Mouse (Mus musculus): ENCODE measurements around the gene Fgfr4. TPM values are rescaled to one million over a fixed set of nuclear protein-coding genes. Genes with fewer than 3 reads are reported as not detected.

Fgfr4 gene
- total and polyA plus RNA-seq, 2 experiments from 2014 or later = 0.84 to 1.5 TPM

GRCm38 (mm10) chr13:55212361-55213137, 60.1 kb downstream of the Fgfr4 start:
- under 1% methylated on average over 57 of the region's 58 CpGs for WGBS
- peak overlapping the region; percentile 76 for H3K4me3 ChIP-seq (ENCODE audit: low read length)
- no peaks in the 10 kb centered on the region for H3K27me3 ChIP-seq (ENCODE audit: insufficient read depth, low read length)
- H3K36me3 ChIP-seq (ENCODE audit: insufficient read depth, low read length) = peaks cover 7% of the 10 kb centered on the region; the same call in 1 of the 2 replicates
- peak; percentile 7; the same call in 1 of the 2 replicates for TF ChIP-seq CTCF (IDR thresholded peaks at IDR 0.05; ENCODE audit: low read depth)
- peak; percentile 68 for DNase-seq (ENCODE audit: low spot score)
- no peaks in the 10 kb centered on the region for H3K9me3 ChIP-seq (ENCODE audit: low read length)
- ATAC-seq = no peak
- H3K9ac ChIP-seq (replicated peaks; ENCODE audit: low read length) = peak overlapping the region; percentile 93
- H3K4me1 ChIP-seq (ENCODE audit: insufficient read depth, low read length) = peaks cover 42% of the 10 kb centered on the region
- peak overlapping the region; percentile 79 for H3K4me2 ChIP-seq (ENCODE audit: low read depth, low read length)
- H3K27ac ChIP-seq = peak overlapping the region; percentile 98

- Histone ChIP-seq H3K27me3 (ENCODE audit: insufficient read depth, low read length) (no peaks in the 10 kb centered on the region), H3K4me2 (ENCODE audit: low read depth, low read length) (peak overlapping the region; percentile 79), H3K27ac (peak overlapping the region; percentile 98), H3K9ac (replicated peaks; ENCODE audit: low read length) (peak overlapping the region; percentile 93), H3K9me3 (ENCODE audit: low read length) (no peaks in the 10 kb centered on the region), H3K4me3 (ENCODE audit: low read length) (peak overlapping the region; percentile 76), H3K4me1 (ENCODE audit: insufficient read depth, low read length) (peaks cover 42% of the 10 kb centered on the region), H3K36me3 (ENCODE audit: insufficient read depth, low read length) (peaks cover 7% of the 10 kb centered on the region; the same call in 1 of the 2 replicates)
- ATAC-seq = no peak
- TF ChIP-seq CTCF (IDR thresholded peaks at IDR 0.05; ENCODE audit: low read depth) = no peak
- no peak for DNase-seq (ENCODE audit: low spot score)
- 54% methylated on average over 10 of the region's 10 CpGs for WGBS
These were observed 60.8 kb downstream of the Fgfr4 start for GRCm38 (mm10) chr13:55213138-55213806.

Other genes with a start within 250 kb of the Fgfr4 start
- gene Unc5a, start 203.2 kb upstream of the Fgfr4 start, total RNA-seq (2014; rRNA removed) = 49.9 and 53.0 TPM in 2 replicates
- gene Unc5a, start 203.2 kb upstream of the Fgfr4 start, polyA plus RNA-seq (2015; fragmentation: Nextera tagmentation; extraction: Ambion mirVana) = 10.5 and 11.7 TPM in 2 replicates
- 1.7 and 1.9 TPM in 2 replicates for gene Hk3, start 131.3 kb upstream of the Fgfr4 start, total RNA-seq (2014; rRNA removed)
- 0.78 and 1.1 TPM in 2 replicates for gene Hk3, start 131.3 kb upstream of the Fgfr4 start, polyA plus RNA-seq (2015; fragmentation: Nextera tagmentation; extraction: Ambion mirVana)
- 3.9 and 9.0 TPM in 2 replicates for gene Uimc1, start 52.3 kb upstream of the Fgfr4 start, total RNA-seq (2014; rRNA removed)
- gene Uimc1, start 52.3 kb upstream of the Fgfr4 start, polyA plus RNA-seq (2015; fragmentation: Nextera tagmentation; extraction: Ambion mirVana) = 12.1 and 13.5 TPM in 2 replicates
- gene Zfp346, start 47.3 kb upstream of the Fgfr4 start, total RNA-seq (2014; rRNA removed) = 29.4 and 33.7 TPM in 2 replicates
- 21.1 and 22.3 TPM in 2 replicates for gene Zfp346, start 47.3 kb upstream of the Fgfr4 start, polyA plus RNA-seq (2015; fragmentation: Nextera tagmentation; extraction: Ambion mirVana)
- gene Gm17617, start 19.1 kb upstream of the Fgfr4 start, total RNA-seq (2014; rRNA removed) = not detected in 2 replicates
- not detected in 2 replicates for gene Gm17617, start 19.1 kb upstream of the Fgfr4 start, polyA plus RNA-seq (2015; fragmentation: Nextera tagmentation; extraction: Ambion mirVana)
- 59.3 and 78.2 TPM in 2 replicates for gene Nsd1, start 57.1 kb downstream of the Fgfr4 start, total RNA-seq (2014; rRNA removed)
- gene Nsd1, start 57.1 kb downstream of the Fgfr4 start, polyA plus RNA-seq (2015; fragmentation: Nextera tagmentation; extraction: Ambion mirVana) = 64.0 and 67.7 TPM in 2 replicates
- 197 and 213 TPM in 2 replicates for gene Prelid1, start 167.9 kb downstream of the Fgfr4 start, total RNA-seq (2014; rRNA removed)
- gene Prelid1, start 167.9 kb downstream of the Fgfr4 start, polyA plus RNA-seq (2015; fragmentation: Nextera tagmentation; extraction: Ambion mirVana) = 309 and 327 TPM in 2 replicates
- gene Rab24, start 169.3 kb downstream of the Fgfr4 start, total RNA-seq (2014; rRNA removed) = 65.3 and 78.8 TPM in 2 replicates
- gene Rab24, start 169.3 kb downstream of the Fgfr4 start, polyA plus RNA-seq (2015; fragmentation: Nextera tagmentation; extraction: Ambion mirVana) = 84.7 and 89.4 TPM in 2 replicates
- 16.3 and 16.8 TPM in 2 replicates for gene Mxd3, start 177.2 kb downstream of the Fgfr4 start, total RNA-seq (2014; rRNA removed)
- 11.2 and 11.7 TPM in 2 replicates for gene Mxd3, start 177.2 kb downstream of the Fgfr4 start, polyA plus RNA-seq (2015; fragmentation: Nextera tagmentation; extraction: Ambion mirVana)
- 60.7 and 72.2 TPM in 2 replicates for gene Lman2, start 210.1 kb downstream of the Fgfr4 start, total RNA-seq (2014; rRNA removed)
- 36.4 and 37.0 TPM in 2 replicates for gene Lman2, start 210.1 kb downstream of the Fgfr4 start, polyA plus RNA-seq (2015; fragmentation: Nextera tagmentation; extraction: Ambion mirVana)
- gene Rgs14, start 217.1 kb downstream of the Fgfr4 start, total RNA-seq (2014; rRNA removed) = 0.36 and 0.78 TPM in 2 replicates
- gene Rgs14, start 217.1 kb downstream of the Fgfr4 start, polyA plus RNA-seq (2015; fragmentation: Nextera tagmentation; extraction: Ambion mirVana) = 0.69 and 0.76 TPM in 2 replicates
- gene Slc34a1, start 245.5 kb downstream of the Fgfr4 start, total RNA-seq (2014; rRNA removed) = not detected in 2 replicates
- not detected in 2 replicates for gene Slc34a1, start 245.5 kb downstream of the Fgfr4 start, polyA plus RNA-seq (2015; fragmentation: Nextera tagmentation; extraction: Ambion mirVana)